ENCODE assay signal across 12 mouse cellular contexts in the genomic region with DNA sequence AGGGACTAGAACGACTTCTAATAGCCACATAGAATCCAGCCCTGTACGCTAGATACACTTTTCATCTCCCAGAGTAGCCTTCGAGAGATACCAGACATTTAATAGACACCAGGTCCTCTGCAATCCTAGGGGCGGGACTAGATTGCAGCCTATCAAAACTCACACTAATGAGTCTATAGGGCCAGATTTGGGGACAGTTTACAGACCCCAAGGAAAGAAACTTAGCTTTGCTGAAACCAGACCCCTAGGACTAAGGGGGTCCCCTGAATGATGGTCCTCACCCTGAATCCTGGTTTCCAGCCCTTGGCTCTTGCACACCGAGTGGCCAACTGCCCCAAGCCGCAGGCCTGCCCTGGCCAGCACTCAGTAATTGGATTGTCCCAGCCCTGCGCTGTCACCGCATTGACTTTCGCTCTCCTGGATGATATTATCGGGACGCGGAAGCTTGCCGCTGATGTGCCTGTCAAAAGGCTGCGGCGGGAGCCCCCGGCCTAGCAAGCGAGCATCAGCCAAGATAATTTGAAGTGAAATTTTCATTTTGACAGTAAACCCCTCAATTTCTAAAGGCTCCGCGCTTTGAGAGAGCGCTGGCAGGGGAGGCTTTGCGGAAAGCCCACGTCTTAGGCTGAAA. TPM values are rescaled to one million over a fixed set of nuclear protein-coding genes. Genes with fewer than 3 reads are reported as not detected.
DNase-seq lines count a peak whose midpoint lies in the region; ATAC-seq and TF ChIP-seq lines count a peak whose summit lies in the region.
"Had no signal": no experiment of that assay in that cellular context is flagged by ENCODE, and none has a peak within 500 bp of the region (broad histone marks: within the 10 kb centered on the region; RNA-seq: fewer than 3 reads in every experiment).

No protein-coding gene starts in this region.

- no peak for TF ChIP-seq CTCF in layer of hippocampus, adult 2 months (conservative IDR thresholded peaks at IDR 0.05)

- H3K36me3 ChIP-seq in heart, embryonic 11.5 days (ENCODE audit: control insufficient read depth, insufficient read depth, low read length): no peaks in the 10 kb centered on the region
- no peaks in the 10 kb centered on the region for H3K36me3 ChIP-seq in hindbrain, embryonic 16.5 days (ENCODE audit: control insufficient read depth, insufficient read depth, low read length)
- H3K36me3 ChIP-seq in neural tube, embryonic 11.5 days (ENCODE audit: control insufficient read depth, insufficient read depth, low read length): no peaks in the 10 kb centered on the region

- 7% methylated on average over 22 of the region's 22 CpGs for WGBS in heart, embryonic 11.5 days (ENCODE audit: insufficient replicate concordance)
- 5% methylated on average over 22 of the region's 22 CpGs for WGBS in hindbrain, embryonic 16.5 days
- 6% methylated on average over 22 of the region's 22 CpGs for WGBS in neural tube, embryonic 11.5 days

- H3K9ac ChIP-seq in heart, embryonic 11.5 days (ENCODE audit: low read depth, low read length): peak overlapping the region; percentile 78
- no peak overlapping the region for H3K9ac ChIP-seq in hindbrain, embryonic 16.5 days (ENCODE audit: low read depth, low read length)
- no peak overlapping the region for H3K9ac ChIP-seq in neural tube, embryonic 11.5 days (ENCODE audit: low read length)
- H3K9ac ChIP-seq: liver, embryonic 14.5 days had no signal

- peaks cover 46% of the 10 kb centered on the region for H3K4me1 ChIP-seq in heart, embryonic 11.5 days (ENCODE audit: control insufficient read depth, insufficient read depth, low read length)
- H3K4me1 ChIP-seq in hindbrain, embryonic 16.5 days (ENCODE audit: control insufficient read depth, insufficient read depth, low read depth, low read length): peaks cover 18% of the 10 kb centered on the region
- peaks cover 6% of the 10 kb centered on the region; the same call in 1 of the 2 replicates for H3K4me1 ChIP-seq in neural tube, embryonic 11.5 days (ENCODE audit: control insufficient read depth, insufficient read depth, low read length)

- H3K4me3 ChIP-seq in heart, embryonic 11.5 days (ENCODE audit: low read depth, low read length): peak overlapping the region; percentile 21
- no peak overlapping the region; the same call in 1 of the 2 replicates for H3K4me3 ChIP-seq in hindbrain, embryonic 16.5 days (ENCODE audit: low read length)
- H3K4me3 ChIP-seq in neural tube, embryonic 11.5 days (ENCODE audit: low read depth, low read length): no peak overlapping the region
- H3K4me3 ChIP-seq in layer of hippocampus, adult 2 months: no peak overlapping the region

- ATAC-seq in heart, embryonic 11.5 days (replicated peaks; ENCODE audit: insufficient number of reproducible peaks, low FRiP score, low TSS enrichment): no peak
- ATAC-seq in hindbrain, embryonic 16.5 days: no peak
- no peak for ATAC-seq in neural tube, embryonic 11.5 days (ENCODE audit: insufficient read depth, low FRiP score, low TSS enrichment)
- ATAC-seq: activated CD4-positive, CD25-positive, alpha-beta regulatory T cell, adult 4 months had no signal

- no peak for DNase-seq in heart, postnatal 4 days
- DNase-seq in embryo, embryonic 11 days: peak; percentile 42
- DNase-seq in neural tube, embryonic 11.5 days (ENCODE audit: low spot score): peak; percentile 49
- no peak for DNase-seq in spleen, postnatal 36 days (ENCODE audit: low spot score in 2 of 2)
- no peak for DNase-seq in adrenal gland, adult 2 months
- no peak for DNase-seq in layer of hippocampus, adult 2 months (ENCODE audit: low spot score in 2 of 2)
- DNase-seq: cerebellum, adult 18-20 months; kidney, adult 18-20 months had no signal

- H3K27me3 ChIP-seq in heart, embryonic 11.5 days (ENCODE audit: control insufficient read depth, insufficient read depth, low read length): peaks cover 75% of the 10 kb centered on the region
- peaks cover 62% of the 10 kb centered on the region for H3K27me3 ChIP-seq in hindbrain, embryonic 16.5 days (replicated peaks; ENCODE audit: control insufficient read depth, insufficient read depth, low read length)
- H3K27me3 ChIP-seq in neural tube, embryonic 11.5 days (ENCODE audit: control insufficient read depth, insufficient read depth, low read length): peaks cover 87% of the 10 kb centered on the region

- peak overlapping the region; percentile 68 for H3K4me2 ChIP-seq in heart, embryonic 11.5 days
- H3K4me2 ChIP-seq in hindbrain, embryonic 16.5 days (ENCODE audit: low read length): peak overlapping the region; percentile 62; the same call in 1 of the 2 replicates
- peak overlapping the region; percentile 40 for H3K4me2 ChIP-seq in neural tube, embryonic 11.5 days (ENCODE audit: low read depth)

- H3K9me3 ChIP-seq in heart, embryonic 11.5 days (replicated peaks; ENCODE audit: control insufficient read depth, low read length): no peaks in the 10 kb centered on the region
- no peaks in the 10 kb centered on the region for H3K9me3 ChIP-seq in hindbrain, embryonic 16.5 days (ENCODE audit: control insufficient read depth, low read length)
- H3K9me3 ChIP-seq in neural tube, embryonic 11.5 days (ENCODE audit: control insufficient read depth, low read length): no peaks in the 10 kb centered on the region

- H3K27ac ChIP-seq in heart, embryonic 11.5 days (ENCODE audit: low read depth, low read length): peak overlapping the region; percentile 74
- no peak overlapping the region for H3K27ac ChIP-seq in hindbrain, embryonic 16.5 days (ENCODE audit: low read depth, low read length)
- no peak overlapping the region for H3K27ac ChIP-seq in neural tube, embryonic 11.5 days (ENCODE audit: low read depth, low read length)
- H3K27ac ChIP-seq in layer of hippocampus, adult 2 months: no peak overlapping the region
- H3K27ac ChIP-seq: liver, embryonic 14.5 days had no signal

RNA-seq across cellular contexts. Expression of a gene that starts 10.3 kb away (rescaled TPM):
- 39.2 and 45.9 TPM in 2 replicates for polyA plus RNA-seq in heart, embryonic 11.5 days (2014; fragmentation: Nextera tagmentation; extraction: Ambion mirVana)
- 10 to 100 TPM; 53.3 to 64.3 TPM for total RNA-seq in heart, postnatal 4 days (2021)
- 3.0 and 5.0 TPM in 2 replicates for polyA plus RNA-seq in hindbrain, embryonic 16.5 days (2015; fragmentation: Nextera tagmentation; extraction: Ambion mirVana)
- 2.2 and 2.6 TPM in 2 replicates for polyA plus RNA-seq in neural tube, embryonic 11.5 days (2014; fragmentation: Nextera tagmentation; extraction: Ambion mirVana)
- not detected for total RNA-seq in adrenal gland, adult 2 months (2021)
- 0.06 TPM in 1 of 2 replicates, not detected in the other for polyA plus RNA-seq in adrenal gland, adult 2 months (2012; rRNA removed)
- not detected for total RNA-seq in layer of hippocampus, adult 2 months (2021)
- polyA plus RNA-seq: activated CD4-positive, CD25-positive, alpha-beta regulatory T cell, adult 4 months; liver, embryonic 14.5 days had no signal

RNA-seq across cellular contexts. Expression of a gene that starts 57.7 kb away (rescaled TPM):
- polyA plus RNA-seq in heart, embryonic 11.5 days (2014; fragmentation: Nextera tagmentation; extraction: Ambion mirVana): 155 and 170 TPM in 2 replicates
- 10 to 100 TPM; 41.6 to 43.9 TPM for total RNA-seq in heart, postnatal 4 days (2021)
- 72.4 and 80.5 TPM in 2 replicates for polyA plus RNA-seq in hindbrain, embryonic 16.5 days (2015; fragmentation: Nextera tagmentation; extraction: Ambion mirVana)
- 106 and 108 TPM in 2 replicates for polyA plus RNA-seq in neural tube, embryonic 11.5 days (2014; fragmentation: Nextera tagmentation; extraction: Ambion mirVana)
- 10 to 100 TPM; 54.1 to 77.7 TPM for total RNA-seq in adrenal gland, adult 2 months (2021)
- 209 and 212 TPM in 2 replicates for polyA plus RNA-seq in adrenal gland, adult 2 months (2012; rRNA removed)
- total RNA-seq in layer of hippocampus, adult 2 months (2021): 10 to 100 TPM; 34.3 to 40.8 TPM

RNA-seq across cellular contexts. Expression of a gene that starts 57.8 kb away (rescaled TPM):
- polyA plus RNA-seq in heart, embryonic 11.5 days (2014; fragmentation: Nextera tagmentation; extraction: Ambion mirVana): 545 and 546 TPM in 2 replicates
- total RNA-seq in heart, postnatal 4 days (2021): 100 to 1,000 TPM; 659 to 710 TPM
- 415 and 483 TPM in 2 replicates for polyA plus RNA-seq in hindbrain, embryonic 16.5 days (2015; fragmentation: Nextera tagmentation; extraction: Ambion mirVana)
- 304 and 314 TPM in 2 replicates for polyA plus RNA-seq in neural tube, embryonic 11.5 days (2014; fragmentation: Nextera tagmentation; extraction: Ambion mirVana)
- total RNA-seq in adrenal gland, adult 2 months (2021): 100 to 1,000 TPM; 247 to 296 TPM
- 17.4 and 19.1 TPM in 2 replicates for polyA plus RNA-seq in adrenal gland, adult 2 months (2012; rRNA removed)
- total RNA-seq in layer of hippocampus, adult 2 months (2021): 100 to 1,000 TPM; 156 to 172 TPM

Comparison
In these comparisons a context has a peak if more than half of its experiments do, and no peak if none do; other contexts are left out.
1. DNase-seq: peak in embryo, embryonic 11 days (single experiment) and neural tube, embryonic 11.5 days (single experiment); none in heart, postnatal 4 days (single experiment), spleen, postnatal 36 days (0 of 2), adrenal gland, adult 2 months (single experiment) and layer of hippocampus, adult 2 months (0 of 2).
2. RNA of a gene that starts 57.8 kb away (polyA plus RNA-seq): 545 to 546 TPM in heart, embryonic 11.5 days, 415 to 483 TPM in hindbrain, embryonic 16.5 days and 304 to 314 TPM in neural tube, embryonic 11.5 days; 17.4 to 19.1 TPM in adrenal gland, adult 2 months; every median in the first group is over 10 times any median in the second.
3. Peak in every context shown above with its lines, with median percentiles within 50 percentile points of each other: H3K4me2 ChIP-seq.